Mouse (Mus musculus) erythroblast, embryonic 14.5 days (primary cell): ENCODE data around the gene Napepld.

Experiments
- GATA1 ChIP-seq: IDR thresholded peaks from 2 replicates; pipeline ENCODE4 v1.6.1; 2012; ENCODE audit warnings: low read length, inconsistent platforms, mixed read lengths
- TAL1 ChIP-seq: IDR thresholded peaks from 3 replicates; pipeline ENCODE4 v1.6.1; 2012; ENCODE audit warnings: low read length, inconsistent platforms, mixed read lengths

GRCm38 (mm10) chr5:21739120-21739519 lies 37.9 kb upstream of the Napepld start:
- TF ChIP-seq TAL1 (no peak), GATA1 (no peak)
